Mouse (Mus musculus): ENCODE measurements around the gene Rangap1. TPM values are rescaled to one million over a fixed set of nuclear protein-coding genes. Genes with fewer than 3 reads are reported as not detected.

Gene Rangap1
- polyA plus RNA-seq, 1 experiment from 2014 or later = 17.9 TPM

GRCm38 (mm10) chr15:81670231-81670640 lies 75.1 kb downstream of the Rangap1 start:
- 78% methylated on average over 4 of the region's 4 CpGs for WGBS
- ATAC-seq (peak; percentile 32; the same call in 1 of the 2 replicates), DNase-seq (ENCODE audit: low spot score) (peak; percentile 44)
- Histone ChIP-seq H3K9me3 (ENCODE audit: low read length) (no peaks in the 10 kb centered on the region), H3K4me3 (ENCODE audit: low read depth, low read length) (no peak overlapping the region), H3K27me3 (replicated peaks; ENCODE audit: insufficient read depth, low read length) (no peaks in the 10 kb centered on the region), H3K4me1 (ENCODE audit: insufficient read depth, low read depth, low read length) (no peaks in the 10 kb centered on the region), H3K36me3 (ENCODE audit: insufficient read depth, low read length) (no peaks in the 10 kb centered on the region; the same call in none of the 2 replicates), H3K9ac (replicated peaks; ENCODE audit: low read depth) (no peak overlapping the region), H3K27ac (ENCODE audit: low read length) (no peak overlapping the region), H3K4me2 (replicated peaks; ENCODE audit: low read depth, low read length) (no peak overlapping the region)
- TF ChIP-seq EP300 (IDR thresholded peaks at IDR 0.05) = no peak
- peak; percentile 68 for TF ChIP-seq CTCF (IDR thresholded peaks at IDR 0.05)

- H3K27ac ChIP-seq (ENCODE audit: low read length) = no peak overlapping the region
- no peaks in the 10 kb centered on the region for H3K27me3 ChIP-seq (replicated peaks; ENCODE audit: insufficient read depth, low read length)
- no peak for ATAC-seq
- H3K9ac ChIP-seq (replicated peaks; ENCODE audit: low read depth) = no peak overlapping the region
- no peak for DNase-seq (ENCODE audit: low spot score)
- no peak for TF ChIP-seq CTCF (IDR thresholded peaks at IDR 0.05)
- no peak for TF ChIP-seq EP300 (IDR thresholded peaks at IDR 0.05)
- WGBS = 84% methylated on average over 10 of the region's 10 CpGs
- H3K4me2 ChIP-seq (replicated peaks; ENCODE audit: low read depth, low read length) = no peak overlapping the region
- no peaks in the 10 kb centered on the region; the same call in none of the 2 replicates for H3K36me3 ChIP-seq (ENCODE audit: insufficient read depth, low read length)
- no peaks in the 10 kb centered on the region for H3K4me1 ChIP-seq (ENCODE audit: insufficient read depth, low read depth, low read length)
- H3K9me3 ChIP-seq (ENCODE audit: low read length) = no peaks in the 10 kb centered on the region
- no peak overlapping the region for H3K4me3 ChIP-seq (ENCODE audit: low read depth, low read length)
These were observed 78.4 kb downstream of the Rangap1 start for GRCm38 (mm10) chr15:81666957-81667356.

GRCm38 (mm10) chr15:81663697-81664561 lies 81.4 kb downstream of the Rangap1 start, which contains the start of gene L3mbtl2:
TSS of gene L3mbtl2 (plus strand) at chr15:81663889.
- peak; percentile 96 for DNase-seq (ENCODE audit: low spot score)
- Histone ChIP-seq H3K9ac (replicated peaks; ENCODE audit: low read depth) (peak within 1 kb of the TSS; percentile 73), H3K36me3 (ENCODE audit: insufficient read depth, low read length) (no peaks in the 10 kb centered on the region; the same call in none of the 2 replicates), H3K4me2 (replicated peaks; ENCODE audit: low read depth, low read length) (peak within 1 kb of the TSS; percentile 90), H3K27me3 (replicated peaks; ENCODE audit: insufficient read depth, low read length) (no peaks in the 10 kb centered on the region), H3K27ac (ENCODE audit: low read length) (no peak within 1 kb of the TSS), H3K9me3 (ENCODE audit: low read length) (no peaks in the 10 kb centered on the region), H3K4me1 (ENCODE audit: insufficient read depth, low read depth, low read length) (no peaks in the 10 kb centered on the region), H3K4me3 (ENCODE audit: low read depth, low read length) (peak within 1 kb of the TSS; percentile 81)
- WGBS = under 1% methylated on average over 54 of the region's 55 CpGs
- peak; percentile 100 for ATAC-seq
- TF ChIP-seq EP300 (IDR thresholded peaks at IDR 0.05) (no peak), CTCF (IDR thresholded peaks at IDR 0.05) (peak; percentile 56)

- H3K4me1 ChIP-seq (ENCODE audit: insufficient read depth, low read depth, low read length) = no peaks in the 10 kb centered on the region
- no peaks in the 10 kb centered on the region; the same call in none of the 2 replicates for H3K36me3 ChIP-seq (ENCODE audit: insufficient read depth, low read length)
- peak overlapping the region; percentile 90; the same call in 1 of the 2 replicates for H3K4me2 ChIP-seq (replicated peaks; ENCODE audit: low read depth, low read length)
- no peak for DNase-seq (ENCODE audit: low spot score)
- 64% methylated on average over 10 of the region's 10 CpGs for WGBS
- no peak; the same call in 1 of the 2 replicates for ATAC-seq
- no peak overlapping the region for H3K9ac ChIP-seq (replicated peaks; ENCODE audit: low read depth)
- no peaks in the 10 kb centered on the region for H3K9me3 ChIP-seq (ENCODE audit: low read length)
- no peaks in the 10 kb centered on the region for H3K27me3 ChIP-seq (replicated peaks; ENCODE audit: insufficient read depth, low read length)
- H3K4me3 ChIP-seq (ENCODE audit: low read depth, low read length) = peak overlapping the region; percentile 14; the same call in 1 of the 2 replicates
- no peak overlapping the region for H3K27ac ChIP-seq (ENCODE audit: low read length)
- TF ChIP-seq CTCF (IDR thresholded peaks at IDR 0.05) (no peak), EP300 (IDR thresholded peaks at IDR 0.05) (no peak)
These were observed 82.0 kb downstream of the Rangap1 start for GRCm38 (mm10) chr15:81663281-81663680.

- H3K36me3 ChIP-seq (ENCODE audit: insufficient read depth, low read length) = no peaks in the 10 kb centered on the region
- no peak overlapping the region for H3K4me2 ChIP-seq (replicated peaks; ENCODE audit: low read depth, low read length)
- no peak overlapping the region for H3K27ac ChIP-seq (ENCODE audit: low read length)
- H3K27me3 ChIP-seq (replicated peaks; ENCODE audit: insufficient read depth, low read length) = no peaks in the 10 kb centered on the region
- DNase-seq (ENCODE audit: low spot score) (no peak), ATAC-seq (no peak)
- H3K4me1 ChIP-seq (ENCODE audit: insufficient read depth, low read depth, low read length) = no peaks in the 10 kb centered on the region
- WGBS = 85% methylated on average over 2 of the region's 2 CpGs
- H3K9ac ChIP-seq (replicated peaks; ENCODE audit: low read depth) = no peak overlapping the region
- no peaks in the 10 kb centered on the region for H3K9me3 ChIP-seq (ENCODE audit: low read length)
- TF ChIP-seq EP300 (IDR thresholded peaks at IDR 0.05) (no peak), CTCF (IDR thresholded peaks at IDR 0.05) (no peak)
- H3K4me3 ChIP-seq (ENCODE audit: low read depth, low read length) = no peak overlapping the region
These were observed 83.6 kb downstream of the Rangap1 start for GRCm38 (mm10) chr15:81661701-81662100.

Other genes with a start within 250 kb of the Rangap1 start
- 8.5 and 10.6 TPM in 2 replicates for gene Ep300, start 160.2 kb downstream of the Rangap1 start, polyA plus RNA-seq (2015; fragmentation: Nextera tagmentation; extraction: Ambion mirVana)
- gene L3mbtl2, start 81.6 kb downstream of the Rangap1 start, polyA plus RNA-seq (2015; fragmentation: Nextera tagmentation; extraction: Ambion mirVana) = 9.4 and 9.6 TPM in 2 replicates
- gene Chadl, start 48.2 kb downstream of the Rangap1 start, polyA plus RNA-seq (2015; fragmentation: Nextera tagmentation; extraction: Ambion mirVana) = 2.6 and 2.7 TPM in 2 replicates
- gene Zc3h7b, start 473 bp downstream of the Rangap1 start, polyA plus RNA-seq (2015; fragmentation: Nextera tagmentation; extraction: Ambion mirVana) = 13.8 and 13.9 TPM in 2 replicates
- gene Tef, start 56.9 kb upstream of the Rangap1 start, polyA plus RNA-seq (2015; fragmentation: Nextera tagmentation; extraction: Ambion mirVana) = 38.6 and 44.0 TPM in 2 replicates
- gene Tob2, start 113.3 kb upstream of the Rangap1 start, polyA plus RNA-seq (2015; fragmentation: Nextera tagmentation; extraction: Ambion mirVana) = 24.8 and 30.0 TPM in 2 replicates
- gene Phf5a, start 126.4 kb upstream of the Rangap1 start, polyA plus RNA-seq (2015; fragmentation: Nextera tagmentation; extraction: Ambion mirVana) = 80.3 and 88.8 TPM in 2 replicates
- 89.2 and 90.8 TPM in 2 replicates for gene Aco2, start 126.8 kb upstream of the Rangap1 start, polyA plus RNA-seq (2015; fragmentation: Nextera tagmentation; extraction: Ambion mirVana)
- gene Polr3h, start 180.7 kb upstream of the Rangap1 start, polyA plus RNA-seq (2015; fragmentation: Nextera tagmentation; extraction: Ambion mirVana) = 41.8 and 43.1 TPM in 2 replicates
- gene Csdc2, start 191.2 kb upstream of the Rangap1 start, polyA plus RNA-seq (2015; fragmentation: Nextera tagmentation; extraction: Ambion mirVana) = 3.8 TPM in 2 replicates
- gene Pmm1, start 215.4 kb upstream of the Rangap1 start, polyA plus RNA-seq (2015; fragmentation: Nextera tagmentation; extraction: Ambion mirVana) = 22.1 and 23.4 TPM in 2 replicates
- gene 1700029P11Rik, start 235.0 kb upstream of the Rangap1 start, polyA plus RNA-seq (2015; fragmentation: Nextera tagmentation; extraction: Ambion mirVana) = not detected in 2 replicates
- gene Xrcc6, start 242.3 kb upstream of the Rangap1 start, polyA plus RNA-seq (2015; fragmentation: Nextera tagmentation; extraction: Ambion mirVana) = 19.6 and 24.6 TPM in 2 replicates

Measured in lung, postnatal 0 days (tissue).